Mouse (Mus musculus): Measurements from ENCODE around the gene Arhgap1. TPM values are rescaled to one million over a fixed set of nuclear protein-coding genes. Genes with fewer than 3 reads are reported as not detected.
A peak's percentile ranks its signal among the peaks of the same experiment; 100 is the strongest.

Gene Arhgap1
- total RNA-seq, 2 experiments from 2014 or later = 65.1 to 66.2 TPM

- no peak for TF ChIP-seq CTCF (conservative IDR thresholded peaks at IDR 0.05)
- Histone ChIP-seq H3K27ac (peak overlapping the region; percentile 87), H3K4me3 (peak overlapping the region; percentile 27; the same call in 1 of the 2 replicates)
- peak in 1 of 2 experiments; percentile 39 for DNase-seq (ENCODE audit: low spot score in 2 of 2)
These were observed 3.2 kb downstream of the Arhgap1 start for GRCm38 (mm10) chr2:91652863-91653262.

- TF ChIP-seq CTCF (conservative IDR thresholded peaks at IDR 0.05) = no peak
- no peak for DNase-seq (ENCODE audit: low spot score in 2 of 2)
- Histone ChIP-seq H3K27ac (no peak overlapping the region), H3K4me3 (no peak overlapping the region)
These were observed 5.7 kb downstream of the Arhgap1 start for GRCm38 (mm10) chr2:91655388-91655787.

DNA sequence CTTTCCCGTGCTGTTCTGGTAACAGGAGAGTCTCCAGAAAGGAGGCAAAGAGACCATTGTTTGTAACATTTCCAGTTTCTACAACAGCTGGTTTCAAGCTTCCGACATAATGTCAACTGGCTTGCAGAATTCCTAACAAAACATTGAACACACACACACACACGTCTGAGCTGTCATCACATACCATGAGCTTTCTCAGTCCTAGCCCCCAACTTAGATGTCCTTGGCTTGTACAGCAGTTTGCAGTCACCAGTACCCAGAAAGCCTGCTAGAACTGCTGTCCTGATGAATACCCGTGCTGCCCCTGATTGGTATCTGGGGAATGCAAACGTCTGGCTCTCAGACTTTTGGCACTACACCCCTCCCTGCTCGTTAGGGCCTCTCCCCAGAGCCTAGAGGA lies 6.2 kb downstream of the Arhgap1 start:
- DNase-seq (ENCODE audit: low spot score in 2 of 2) = no peak
- Histone ChIP-seq H3K27ac (no peak overlapping the region), H3K4me3 (no peak overlapping the region)
- TF ChIP-seq CTCF (conservative IDR thresholded peaks at IDR 0.05) = no peak

GRCm38 (mm10) chr2:91656774-91657173 lies 7.1 kb downstream of the Arhgap1 start:
- H3K27ac ChIP-seq = no peak overlapping the region
- peak; percentile 53 for TF ChIP-seq CTCF (conservative IDR thresholded peaks at IDR 0.05)
- no peak for DNase-seq (ENCODE audit: low spot score in 2 of 2)
- no peak overlapping the region for H3K4me3 ChIP-seq

DNA sequence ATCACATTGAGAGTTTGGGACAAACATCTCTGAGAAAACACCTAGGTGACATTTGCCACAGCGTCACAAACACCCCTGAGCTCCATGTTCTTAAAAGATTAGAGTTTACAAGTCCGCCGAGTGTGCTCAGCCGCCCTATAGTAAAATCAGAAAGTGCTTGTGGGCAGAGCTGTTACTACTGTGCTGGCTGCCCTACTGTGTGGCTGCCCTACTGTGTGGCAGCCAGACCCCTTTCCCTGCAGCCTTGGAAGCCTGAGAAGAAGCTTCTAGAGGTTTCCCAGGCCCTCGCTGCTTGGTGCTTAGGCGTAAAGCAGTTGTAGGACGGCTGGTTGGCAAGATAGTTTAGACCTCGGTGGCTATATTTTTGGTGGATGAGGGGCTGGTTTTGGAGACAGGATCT lies 10.0 kb downstream of the Arhgap1 start:
- no peak overlapping the region for H3K4me3 ChIP-seq
- H3K27ac ChIP-seq = no peak overlapping the region
- no peak for DNase-seq (ENCODE audit: low spot score in 2 of 2)
- TF ChIP-seq CTCF (conservative IDR thresholded peaks at IDR 0.05) = no peak

DNA sequence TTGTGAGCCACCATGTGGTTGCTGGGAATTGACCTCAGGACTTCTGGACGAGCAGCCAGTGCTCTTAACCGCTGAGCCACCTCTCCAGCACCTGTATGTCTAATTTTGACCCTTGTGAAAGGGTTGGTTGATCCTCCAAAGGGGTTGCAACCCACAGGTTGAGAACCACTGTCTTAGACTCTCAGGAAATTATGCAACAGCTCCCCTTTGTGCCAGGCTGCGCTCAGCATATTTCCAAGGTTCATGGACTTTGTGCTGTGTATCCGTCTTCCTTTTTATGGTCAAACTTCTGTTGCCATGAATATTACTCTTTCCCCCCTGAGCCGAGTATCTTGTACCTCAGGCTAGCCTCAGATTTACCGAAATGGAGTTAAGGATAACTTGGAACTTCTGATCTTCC lies 11.3 kb downstream of the Arhgap1 start:
- H3K27ac ChIP-seq = no peak overlapping the region
- no peak overlapping the region for H3K4me3 ChIP-seq
- TF ChIP-seq CTCF (conservative IDR thresholded peaks at IDR 0.05) = no peak
- no peak for DNase-seq (ENCODE audit: low spot score in 2 of 2)

GRCm38 (mm10) chr2:91664780-91665179 lies 15.1 kb downstream of the Arhgap1 start:
- no peak for DNase-seq (ENCODE audit: low spot score in 2 of 2)
- Histone ChIP-seq H3K4me3 (no peak overlapping the region), H3K27ac (no peak overlapping the region)
- TF ChIP-seq CTCF (conservative IDR thresholded peaks at IDR 0.05) = no peak

GRCm38 (mm10) chr2:91666386-91666910 lies 16.8 kb downstream of the Arhgap1 start:
- no peak for DNase-seq (ENCODE audit: low spot score in 2 of 2)
- H3K4me3 ChIP-seq = no peak overlapping the region
- no peak overlapping the region for H3K27ac ChIP-seq
- TF ChIP-seq CTCF (conservative IDR thresholded peaks at IDR 0.05) = no peak

DNA sequence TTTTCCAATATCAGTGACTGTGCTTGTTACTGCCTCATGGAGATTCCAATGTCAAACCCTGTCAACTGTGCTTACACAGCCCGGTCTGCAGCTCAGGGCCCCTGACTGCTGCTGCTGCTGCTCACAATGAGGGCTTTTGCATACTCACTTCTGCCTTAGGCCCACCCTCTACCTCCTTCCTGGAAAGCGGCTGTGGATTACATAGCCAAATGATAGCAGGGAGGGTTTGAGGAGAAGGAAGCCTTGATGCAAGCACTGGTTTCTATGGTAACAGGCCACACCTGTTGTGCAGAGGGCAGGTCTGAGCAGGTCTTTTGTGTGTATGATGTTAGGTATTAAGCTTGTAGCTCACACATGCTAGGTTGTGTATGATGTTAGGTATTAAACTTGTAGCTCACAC lies 18.1 kb downstream of the Arhgap1 start:
- H3K27ac ChIP-seq = no peak overlapping the region
- TF ChIP-seq CTCF (conservative IDR thresholded peaks at IDR 0.05) = no peak
- DNase-seq (ENCODE audit: low spot score in 2 of 2) = no peak
- no peak overlapping the region for H3K4me3 ChIP-seq

GRCm38 (mm10) chr2:91669326-91669725 lies 19.7 kb downstream of the Arhgap1 start:
- no peak for DNase-seq (ENCODE audit: low spot score in 2 of 2)
- Histone ChIP-seq H3K27ac (no peak overlapping the region), H3K4me3 (no peak overlapping the region)
- no peak for TF ChIP-seq CTCF (conservative IDR thresholded peaks at IDR 0.05)

DNA sequence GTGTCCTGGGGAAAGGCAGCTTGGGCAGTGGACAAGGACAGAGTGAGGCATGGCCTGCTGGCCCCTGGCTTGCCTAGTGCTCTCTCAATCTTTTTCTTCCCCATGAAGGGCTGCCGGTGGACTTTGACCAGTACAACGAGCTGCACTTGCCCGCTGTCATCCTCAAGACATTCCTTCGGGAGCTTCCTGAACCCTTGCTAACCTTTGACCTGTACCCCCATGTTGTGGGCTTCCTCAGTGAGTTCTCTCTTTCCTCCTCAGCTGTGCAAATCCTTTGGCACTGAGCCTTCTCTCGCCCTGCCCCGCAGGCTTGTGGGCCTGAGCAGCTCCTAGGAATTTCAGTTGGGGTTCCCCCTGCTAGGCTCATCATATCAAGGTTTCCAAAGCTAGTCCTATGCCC lies 20.4 kb downstream of the Arhgap1 start:
- no peak overlapping the region for H3K27ac ChIP-seq
- no peak for TF ChIP-seq CTCF (conservative IDR thresholded peaks at IDR 0.05)
- H3K4me3 ChIP-seq = no peak overlapping the region
- no peak for DNase-seq (ENCODE audit: low spot score in 2 of 2)

- TF ChIP-seq CTCF (conservative IDR thresholded peaks at IDR 0.05) = no peak
- Histone ChIP-seq H3K27ac (peak overlapping the region; percentile 10; the same call in 1 of the 2 replicates), H3K4me3 (no peak overlapping the region)
- DNase-seq (ENCODE audit: low spot score in 2 of 2) = no peak
These were observed 23.9 kb downstream of the Arhgap1 start for GRCm38 (mm10) chr2:91673587-91673986.

DNA sequence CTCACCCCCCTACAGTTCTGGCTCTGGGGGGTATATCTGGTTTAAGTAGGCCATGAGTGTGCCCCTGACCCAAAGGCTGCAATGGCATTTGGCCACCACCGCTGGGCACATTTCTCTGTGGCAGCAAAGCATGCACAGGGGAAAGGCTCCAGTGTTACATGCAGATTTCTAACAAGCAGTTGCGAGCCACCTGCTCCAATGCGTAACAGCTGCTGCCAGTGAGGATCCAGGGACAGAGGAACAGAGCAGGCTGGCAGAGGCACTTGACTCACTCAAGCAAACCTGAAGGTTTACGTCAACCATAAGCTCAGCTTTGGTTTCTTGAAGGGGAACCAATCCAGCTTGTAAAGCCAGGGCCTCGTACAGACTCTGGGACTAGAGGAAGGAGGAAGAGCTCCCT lies 25.2 kb downstream of the Arhgap1 start:
- TF ChIP-seq CTCF (conservative IDR thresholded peaks at IDR 0.05) = no peak
- H3K27ac ChIP-seq = peak overlapping the region; percentile 67
- DNase-seq (ENCODE audit: low spot score in 2 of 2) = peak; percentile 36 to 75
- H3K4me3 ChIP-seq = no peak overlapping the region

DNA sequence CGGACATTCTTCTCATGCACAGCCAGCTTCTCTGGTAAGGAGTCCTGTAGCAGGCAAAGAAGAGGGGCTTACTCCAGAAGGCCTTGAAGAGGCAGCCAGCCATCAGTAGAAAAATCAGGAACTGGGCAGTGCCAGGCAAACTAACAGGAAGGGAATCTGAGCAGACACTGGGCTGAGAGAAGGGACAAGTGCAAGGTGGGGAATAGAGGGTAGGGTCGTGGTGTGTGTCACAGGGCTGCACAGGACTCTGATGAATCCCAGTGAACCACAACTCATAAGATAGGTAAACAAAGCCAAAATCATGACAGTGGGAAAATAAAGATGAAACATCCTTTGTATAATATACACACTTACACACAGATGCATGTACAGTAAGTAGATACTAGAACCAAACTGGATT lies 26.8 kb downstream of the Arhgap1 start:
- no peak for TF ChIP-seq CTCF (conservative IDR thresholded peaks at IDR 0.05)
- Histone ChIP-seq H3K27ac (no peak overlapping the region), H3K4me3 (no peak overlapping the region)
- DNase-seq (ENCODE audit: low spot score in 2 of 2) = no peak

DNA sequence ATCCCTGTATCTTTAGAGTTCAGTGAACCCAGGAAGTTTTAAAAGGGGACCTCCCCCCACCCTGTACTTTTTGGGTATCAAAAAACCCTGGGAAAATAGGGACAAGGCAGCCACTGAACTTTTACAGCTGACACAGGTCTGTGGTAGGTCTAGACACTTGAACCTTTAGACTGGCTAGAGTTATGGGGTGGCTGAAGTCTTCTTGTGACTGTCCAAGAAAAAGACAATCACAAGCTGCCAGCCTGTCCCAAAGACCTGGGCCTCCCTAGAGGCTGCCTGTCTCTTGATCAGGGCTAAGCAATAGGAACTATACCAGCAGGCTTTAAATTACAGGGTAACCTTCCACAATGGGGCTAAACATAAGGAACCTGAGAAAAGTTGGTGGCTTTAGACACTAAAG lies 27.3 kb downstream of the Arhgap1 start:
- DNase-seq (ENCODE audit: low spot score in 2 of 2) = no peak
- no peak overlapping the region for H3K27ac ChIP-seq
- no peak for TF ChIP-seq CTCF (conservative IDR thresholded peaks at IDR 0.05)
- H3K4me3 ChIP-seq = no peak overlapping the region
